Mouse (Mus musculus): ENCODE measurements around the gene Azgp1. TPM values are rescaled to one million over a fixed set of nuclear protein-coding genes. Genes with fewer than 3 reads are reported as not detected.

Azgp1 gene
- polyA plus RNA-seq, 1 experiment from 2014 or later: 14.4 TPM

Other genes with a start within 250 kb of the Azgp1 start
- gene Nyap1, start 239.9 kb upstream of the Azgp1 start, polyA plus RNA-seq (2015; fragmentation: Nextera tagmentation; extraction: Ambion mirVana): 0.21 and 0.39 TPM in 2 replicates
- 68.8 and 75.1 TPM in 2 replicates for gene Tsc22d4, start 235.8 kb upstream of the Azgp1 start, polyA plus RNA-seq (2015; fragmentation: Nextera tagmentation; extraction: Ambion mirVana)
- 21.0 and 21.3 TPM in 2 replicates for gene Ppp1r35, start 202.7 kb upstream of the Azgp1 start, polyA plus RNA-seq (2015; fragmentation: Nextera tagmentation; extraction: Ambion mirVana)
- gene Mepce, start 193.9 kb upstream of the Azgp1 start, polyA plus RNA-seq (2015; fragmentation: Nextera tagmentation; extraction: Ambion mirVana): 4.0 and 5.0 TPM in 2 replicates
- 3.2 and 3.3 TPM in 2 replicates for gene Zcwpw1, start 193.7 kb upstream of the Azgp1 start, polyA plus RNA-seq (2015; fragmentation: Nextera tagmentation; extraction: Ambion mirVana)
- gene Pilra, start 145.2 kb upstream of the Azgp1 start, polyA plus RNA-seq (2015; fragmentation: Nextera tagmentation; extraction: Ambion mirVana): 4.0 and 4.7 TPM in 2 replicates
- gene Pilrb1, start 123.4 kb upstream of the Azgp1 start, polyA plus RNA-seq (2015; fragmentation: Nextera tagmentation; extraction: Ambion mirVana): 4.9 and 5.7 TPM in 2 replicates
- 5.2 and 6.4 TPM in 2 replicates for gene Pilrb2, start 109.7 kb upstream of the Azgp1 start, polyA plus RNA-seq (2015; fragmentation: Nextera tagmentation; extraction: Ambion mirVana)
- 5.0 and 5.2 TPM in 2 replicates for gene Cyp3a13, start 59.9 kb upstream of the Azgp1 start, polyA plus RNA-seq (2015; fragmentation: Nextera tagmentation; extraction: Ambion mirVana)
- gene Gjc3, start 18.4 kb upstream of the Azgp1 start, polyA plus RNA-seq (2015; fragmentation: Nextera tagmentation; extraction: Ambion mirVana): not detected in 2 replicates
- gene Smok3a, start 39.7 kb downstream of the Azgp1 start, polyA plus RNA-seq (2015; fragmentation: Nextera tagmentation; extraction: Ambion mirVana): not detected in 2 replicates
- not detected in 2 replicates for gene Smok3b, start 39.9 kb downstream of the Azgp1 start, polyA plus RNA-seq (2015; fragmentation: Nextera tagmentation; extraction: Ambion mirVana)
- gene Smok3c, start 71.7 kb downstream of the Azgp1 start, polyA plus RNA-seq (2015; fragmentation: Nextera tagmentation; extraction: Ambion mirVana): not detected in 2 replicates
- gene Zkscan1, start 103.6 kb downstream of the Azgp1 start, polyA plus RNA-seq (2015; fragmentation: Nextera tagmentation; extraction: Ambion mirVana): 3.7 and 3.8 TPM in 2 replicates
- 14.6 and 16.8 TPM in 2 replicates for gene Zscan21, start 135.4 kb downstream of the Azgp1 start, polyA plus RNA-seq (2015; fragmentation: Nextera tagmentation; extraction: Ambion mirVana)
- 4.2 and 5.1 TPM in 2 replicates for gene Zfp113, start 174.2 kb downstream of the Azgp1 start, polyA plus RNA-seq (2015; fragmentation: Nextera tagmentation; extraction: Ambion mirVana)
- 159 and 170 TPM in 2 replicates for gene Cops6, start 179.6 kb downstream of the Azgp1 start, polyA plus RNA-seq (2015; fragmentation: Nextera tagmentation; extraction: Ambion mirVana)
- 5.3 and 6.0 TPM in 2 replicates for gene Ap4m1, start 190.5 kb downstream of the Azgp1 start, polyA plus RNA-seq (2015; fragmentation: Nextera tagmentation; extraction: Ambion mirVana)
- 174 and 176 TPM in 2 replicates for gene Mcm7, start 190.9 kb downstream of the Azgp1 start, polyA plus RNA-seq (2015; fragmentation: Nextera tagmentation; extraction: Ambion mirVana)
- gene Taf6, start 205.9 kb downstream of the Azgp1 start, polyA plus RNA-seq (2015; fragmentation: Nextera tagmentation; extraction: Ambion mirVana): 36.8 and 37.9 TPM in 2 replicates
- gene Cnpy4, start 206.0 kb downstream of the Azgp1 start, polyA plus RNA-seq (2015; fragmentation: Nextera tagmentation; extraction: Ambion mirVana): 12.7 and 13.4 TPM in 2 replicates
- 2.9 and 3.0 TPM in 2 replicates for gene Mblac1, start 212.8 kb downstream of the Azgp1 start, polyA plus RNA-seq (2015; fragmentation: Nextera tagmentation; extraction: Ambion mirVana)
- gene Nxpe5, start 244.4 kb downstream of the Azgp1 start, polyA plus RNA-seq (2015; fragmentation: Nextera tagmentation; extraction: Ambion mirVana): 0.08 TPM in 2 replicates